Mouse (Mus musculus) hindbrain, embryonic 15.5 days (tissue): ENCODE measurements around the gene Gm21988. TPM values are rescaled to one million over a fixed set of nuclear protein-coding genes. Genes with fewer than 3 reads are reported as not detected.

Experiments used
- ATAC-seq: fragments of 200-750 bp; cut with Nextera tagmentation; 2 replicates; pipeline ENCODE4 v1.8.0; 2017; ENCODE audit warnings: low read depth, moderate number of reproducible peaks, moderate TSS enrichment; ENCODE audit not compliant: low FRiP score
- H3K27ac ChIP-seq: fragments of 300-500 bp; sonication (generic); replicated peaks from 2 replicates; pipeline ENCODE4 v1.5.1; 2015; ENCODE audit warnings: mild to moderate bottlenecking, inconsistent platforms
- H3K27me3 ChIP-seq: fragments of 300-500 bp; sonication (generic); 2 replicates; pipeline ENCODE4 v1.6.1; 2015; ENCODE audit warnings: control low read depth, inconsistent platforms
- H3K36me3 ChIP-seq: fragments of 300-500 bp; sonication (generic); 2 replicates; pipeline ENCODE4 v1.6.1; 2015; ENCODE audit warnings: control low read depth, inconsistent platforms
- H3K4me1 ChIP-seq: fragments of 300-500 bp; sonication (generic); replicated peaks from 2 replicates; pipeline ENCODE4 v1.6.1; 2015; ENCODE audit warnings: control low read depth, inconsistent platforms
- H3K4me2 ChIP-seq: fragments of 300-500 bp; sonication (generic); 2 replicates; pipeline ENCODE4 v1.6.1; 2015; ENCODE audit warnings: moderate library complexity, mild to moderate bottlenecking, inconsistent platforms
- H3K4me3 ChIP-seq: fragments of 300-500 bp; sonication (generic); 2 replicates; pipeline ENCODE4 v1.5.1; 2015; ENCODE audit warnings: mild to moderate bottlenecking, inconsistent platforms
- H3K9ac ChIP-seq: fragments of 300-500 bp; sonication (generic); 2 replicates; pipeline ENCODE4 v1.6.1; 2015; ENCODE audit warnings: inconsistent platforms
- H3K9me3 ChIP-seq: fragments of 300-500 bp; sonication (generic); 2 replicates; pipeline ENCODE4 v1.6.1; 2016; ENCODE audit warnings: control low read depth, inconsistent platforms
- WGBS: fragments of 180-500 bp; shearing (Covaris S2); methylation state at CpG from one replicate; pipeline ENCODE4 v1.1.7; 2015; 5-methylcytosine and 5-hydroxymethylcytosine counted together
- polyA plus RNA-seq: library from polyadenylated mRNA; unstranded; fragments of >200 nt; fragmentation: Nextera tagmentation; extraction: Ambion mirVana; gene quantifications from 2 replicates; pipeline ENCODE4 v1.2.1, GENCODE M21; 2015

Gm21988 gene
- polyA plus RNA-seq, 1 experiment from 2014 or later: 13.7 TPM

GRCm38 (mm10) chr11:70221603-70222500, 17.8 kb downstream of the Gm21988 start:
- peak overlapping the region; percentile 60 for H3K4me3 ChIP-seq
- WGBS: 8% methylated on average over 14 of the region's 14 CpGs
- H3K9ac ChIP-seq: peak overlapping the region; percentile 64
- H3K9me3 ChIP-seq: no peaks in the 10 kb centered on the region
- peaks cover 5% of the 10 kb centered on the region; the same call in 1 of the 2 replicates for H3K36me3 ChIP-seq
- peaks cover 44% of the 10 kb centered on the region for H3K4me1 ChIP-seq
- ATAC-seq: no peak
- H3K27ac ChIP-seq: peak overlapping the region; percentile 86
- H3K4me2 ChIP-seq: peak overlapping the region; percentile 87
- H3K27me3 ChIP-seq: peaks cover 10% of the 10 kb centered on the region

GRCm38 (mm10) chr11:70220731-70221602, 18.7 kb downstream of the Gm21988 start, which contains the start of gene Slc16a13:
TSS of gene Slc16a13 (minus strand) at chr11:70221064.
- peaks cover 16% of the 10 kb centered on the region for H3K27me3 ChIP-seq
- H3K4me3 ChIP-seq: peak within 1 kb of the TSS; percentile 60
- H3K27ac ChIP-seq: peak within 1 kb of the TSS; percentile 86
- peak within 1 kb of the TSS; percentile 64 for H3K9ac ChIP-seq
- no peaks in the 10 kb centered on the region for H3K9me3 ChIP-seq
- peaks cover 6% of the 10 kb centered on the region; the same call in 1 of the 2 replicates for H3K36me3 ChIP-seq
- peak within 1 kb of the TSS; percentile 87 for H3K4me2 ChIP-seq
- peaks cover 35% of the 10 kb centered on the region for H3K4me1 ChIP-seq
- WGBS: under 1% methylated on average over 28 of the region's 28 CpGs
- ATAC-seq: peak; percentile 96

GRCm38 (mm10) chr11:70220323-70220722, 19.3 kb downstream of the Gm21988 start:
- ATAC-seq: no peak
- peak overlapping the region; percentile 87 for H3K4me2 ChIP-seq
- no peaks in the 10 kb centered on the region for H3K9me3 ChIP-seq
- H3K9ac ChIP-seq: peak overlapping the region; percentile 57
- H3K4me1 ChIP-seq: peaks cover 35% of the 10 kb centered on the region
- H3K36me3 ChIP-seq: peaks cover 6% of the 10 kb centered on the region; the same call in 1 of the 2 replicates
- H3K27ac ChIP-seq: peak overlapping the region; percentile 86
- H3K27me3 ChIP-seq: peaks cover 19% of the 10 kb centered on the region
- under 1% methylated on average over 24 of the region's 24 CpGs for WGBS
- H3K4me3 ChIP-seq: peak overlapping the region; percentile 60

GRCm38 (mm10) chr11:70219873-70220272, 19.8 kb downstream of the Gm21988 start:
- H3K9ac ChIP-seq: peak overlapping the region; percentile 57
- H3K9me3 ChIP-seq: no peaks in the 10 kb centered on the region
- H3K27ac ChIP-seq: peak overlapping the region; percentile 86
- H3K4me1 ChIP-seq: peaks cover 39% of the 10 kb centered on the region
- peak overlapping the region; percentile 87 for H3K4me2 ChIP-seq
- ATAC-seq: no peak
- H3K4me3 ChIP-seq: peak overlapping the region; percentile 60
- H3K27me3 ChIP-seq: peaks cover 23% of the 10 kb centered on the region
- H3K36me3 ChIP-seq: peaks cover 6% of the 10 kb centered on the region; the same call in 1 of the 2 replicates
- WGBS: 52% methylated on average over 7 of the region's 7 CpGs

GRCm38 (mm10) chr11:70218741-70219470, 20.7 kb downstream of the Gm21988 start:
- whole genome bisulfite sequencing: 88% methylated on average over 15 of the region's 15 CpGs
- Histone ChIP-seq H3K4me1 (peaks cover 49% of the 10 kb centered on the region), H3K4me3 (peak overlapping the region; percentile 60), H3K9ac (0 out of 2 replicates have a peak overlapping the region, but pooled peaks have one; percentile 15), H3K27ac (no peak overlapping the region), H3K27me3 (peaks cover 31% of the 10 kb centered on the region), H3K9me3 (no peaks in the 10 kb centered on the region), H3K36me3 (peaks cover 6% of the 10 kb centered on the region; the same call in 1 of the 2 replicates), H3K4me2 (peak overlapping the region; percentile 87)
- no peak for ATAC-seq

- H3K4me3 ChIP-seq: no peak overlapping the region
- WGBS: 95% methylated on average over 4 of the region's 4 CpGs
- H3K4me1 ChIP-seq: peaks cover 57% of the 10 kb centered on the region
- H3K9me3 ChIP-seq: no peaks in the 10 kb centered on the region
- H3K27me3 ChIP-seq: peaks cover 35% of the 10 kb centered on the region
- 0 out of 2 replicates have a peak overlapping the region, but pooled peaks have one; percentile 87 for H3K4me2 ChIP-seq
- H3K36me3 ChIP-seq: peaks cover 6% of the 10 kb centered on the region; the same call in 1 of the 2 replicates
- H3K9ac ChIP-seq: no peak overlapping the region
- ATAC-seq: no peak
- no peak overlapping the region for H3K27ac ChIP-seq
These were observed 21.6 kb downstream of the Gm21988 start for GRCm38 (mm10) chr11:70218039-70218438.

- H3K9ac ChIP-seq: no peak overlapping the region
- peaks cover 6% of the 10 kb centered on the region; the same call in 1 of the 2 replicates for H3K36me3 ChIP-seq
- H3K27me3 ChIP-seq: peaks cover 39% of the 10 kb centered on the region
- peaks cover 46% of the 10 kb centered on the region for H3K4me1 ChIP-seq
- no peak overlapping the region for H3K27ac ChIP-seq
- no peak for ATAC-seq
- H3K9me3 ChIP-seq: no peaks in the 10 kb centered on the region
- WGBS: 46% methylated on average over 3 of the region's 3 CpGs
- H3K4me2 ChIP-seq: no peak overlapping the region
- H3K4me3 ChIP-seq: no peak overlapping the region
These were observed 23.5 kb downstream of the Gm21988 start for GRCm38 (mm10) chr11:70216103-70216502.

GRCm38 (mm10) chr11:70215301-70215700, 24.3 kb downstream of the Gm21988 start:
- Histone ChIP-seq H3K27me3 (peaks cover 39% of the 10 kb centered on the region), H3K4me2 (peak overlapping the region; percentile 84), H3K4me1 (peaks cover 46% of the 10 kb centered on the region), H3K9me3 (no peaks in the 10 kb centered on the region), H3K4me3 (no peak overlapping the region), H3K36me3 (peaks cover 6% of the 10 kb centered on the region; the same call in 1 of the 2 replicates), H3K9ac (no peak overlapping the region), H3K27ac (no peak overlapping the region)
- WGBS: 11% methylated on average over 22 of the region's 22 CpGs
- ATAC-seq: no peak

GRCm38 (mm10) chr11:70214856-70215209, 24.8 kb downstream of the Gm21988 start:
- H3K4me1 ChIP-seq: peaks cover 43% of the 10 kb centered on the region
- peaks cover 6% of the 10 kb centered on the region; the same call in 1 of the 2 replicates for H3K36me3 ChIP-seq
- no peaks in the 10 kb centered on the region for H3K9me3 ChIP-seq
- no peak overlapping the region for H3K27ac ChIP-seq
- peaks cover 39% of the 10 kb centered on the region for H3K27me3 ChIP-seq
- peak overlapping the region; percentile 42 for H3K4me3 ChIP-seq
- ATAC-seq: peak; percentile 32; the same call in 1 of the 2 replicates
- no peak overlapping the region for H3K9ac ChIP-seq
- peak overlapping the region; percentile 84 for H3K4me2 ChIP-seq
- WGBS: 5% methylated on average over 18 of the region's 18 CpGs

GRCm38 (mm10) chr11:70214191-70214855, 25.3 kb downstream of the Gm21988 start:
- peaks cover 38% of the 10 kb centered on the region for H3K4me1 ChIP-seq
- ATAC-seq: peak; percentile 57
- H3K9me3 ChIP-seq: no peaks in the 10 kb centered on the region
- peak overlapping the region; percentile 44 for H3K9ac ChIP-seq
- peaks cover 6% of the 10 kb centered on the region; the same call in 1 of the 2 replicates for H3K36me3 ChIP-seq
- under 1% methylated on average over 46 of the region's 46 CpGs for WGBS
- H3K4me2 ChIP-seq: peak overlapping the region; percentile 84
- H3K27ac ChIP-seq: no peak overlapping the region
- peaks cover 39% of the 10 kb centered on the region for H3K27me3 ChIP-seq
- H3K4me3 ChIP-seq: peak overlapping the region; percentile 42
